Mouse (Mus musculus) kidney, postnatal 25 days (tissue): ENCODE data around the gene Pou3f1.
A peak's percentile ranks its signal among the peaks of the same experiment; 100 is the strongest.

Experiments
- DNase-seq, 2 experiments: peaks; one replicate each; pipeline ENCODE4 v3.0.0; 2021; ENCODE audit warnings: mixed read lengths in 2 of 2

Gene Pou3f1

GRCm38 (mm10) chr4:124656518-124656853 lies at the start of gene Pou3f1:
Gene Pou3f1, plus strand, starts transcription at chr4:124656807.
- DNase-seq, result no peak

GRCm38 (mm10) chr4:124607166-124607565 lies 49.4 kb upstream of the Pou3f1 start:
- DNase-seq, result no peak

GRCm38 (mm10) chr4:124610066-124610465 lies 46.5 kb upstream of the Pou3f1 start:
- no peak for DNase-seq

- no peak for DNase-seq
Observed at GRCm38 (mm10) chr4:124610703-124611102, 45.9 kb upstream of the Pou3f1 start, which contains the start of gene 3100002H09Rik. Gene 3100002H09Rik, minus strand, starts transcription at chr4:124610803.

DNA sequence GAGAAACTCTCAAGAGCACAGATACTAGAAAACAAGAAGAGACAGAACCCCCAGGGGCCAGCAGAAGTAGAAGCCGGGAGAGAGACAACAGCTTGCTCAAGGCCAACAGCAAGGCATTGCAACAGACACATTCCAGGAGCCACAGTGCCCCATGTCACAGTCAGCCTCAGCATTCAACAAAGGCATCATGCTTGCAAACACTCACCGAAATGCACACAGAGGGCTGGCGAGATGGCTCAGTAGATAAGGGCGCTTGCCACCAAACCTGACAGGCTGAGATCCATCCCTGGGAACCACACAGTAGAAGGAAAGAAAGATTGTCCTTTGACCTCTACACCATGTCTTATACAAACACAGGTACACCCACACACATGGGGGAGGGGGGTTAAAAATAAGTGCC lies 44.8 kb upstream of the Pou3f1 start:
- DNase-seq, result no peak

GRCm38 (mm10) chr4:124614189-124614588 lies 42.4 kb upstream of the Pou3f1 start:
- DNase-seq, result no peak

DNA sequence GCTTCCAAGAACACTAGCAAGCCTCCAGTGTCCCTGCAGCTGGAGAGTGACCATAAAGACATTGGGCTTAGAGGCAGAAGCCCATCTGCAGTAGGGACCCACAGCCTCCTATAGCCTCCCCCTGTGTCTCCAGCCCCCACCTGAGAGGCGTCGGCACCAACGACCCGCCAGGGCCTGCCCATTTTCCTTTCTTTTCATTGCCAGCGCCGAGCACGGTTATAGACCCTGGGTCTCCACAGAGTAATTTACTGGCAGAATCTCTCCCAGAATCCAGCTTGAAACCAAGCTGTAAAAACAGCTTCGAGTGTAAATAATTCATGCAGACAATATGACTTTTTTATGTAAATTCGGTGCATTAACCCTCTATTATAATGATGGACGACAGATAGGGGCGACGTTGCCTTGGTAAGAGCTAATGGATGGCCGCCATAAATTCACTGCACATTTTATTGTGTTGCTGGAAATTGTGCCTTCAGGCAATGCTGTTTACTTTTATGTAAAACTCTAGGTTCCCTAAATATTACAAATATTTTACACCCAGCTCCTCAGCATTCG lies 41.1 kb upstream of the Pou3f1 start:
- no peak for DNase-seq

DNA sequence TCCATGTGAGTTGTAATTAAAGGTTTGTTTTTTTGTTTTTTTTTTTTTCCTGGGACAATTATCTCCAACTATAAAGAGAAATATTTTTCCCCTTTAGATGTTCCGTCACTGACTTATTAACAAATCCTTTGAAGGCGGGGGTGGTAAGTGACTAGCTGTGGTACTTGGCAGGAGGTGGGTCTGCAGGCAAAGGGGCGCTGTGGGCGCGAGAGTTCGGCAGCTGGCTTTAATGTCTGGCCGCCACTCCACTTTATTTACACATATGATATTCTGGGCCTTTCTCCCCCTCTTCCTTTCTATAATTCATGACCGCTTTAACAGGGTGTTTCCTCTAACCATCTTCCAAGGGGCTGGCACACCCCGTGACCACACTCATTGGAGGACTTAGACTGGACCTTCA lies 40.6 kb upstream of the Pou3f1 start:
- no peak for DNase-seq

GRCm38 (mm10) chr4:124616636-124617035 lies 40.0 kb upstream of the Pou3f1 start:
- DNase-seq, result no peak

DNA sequence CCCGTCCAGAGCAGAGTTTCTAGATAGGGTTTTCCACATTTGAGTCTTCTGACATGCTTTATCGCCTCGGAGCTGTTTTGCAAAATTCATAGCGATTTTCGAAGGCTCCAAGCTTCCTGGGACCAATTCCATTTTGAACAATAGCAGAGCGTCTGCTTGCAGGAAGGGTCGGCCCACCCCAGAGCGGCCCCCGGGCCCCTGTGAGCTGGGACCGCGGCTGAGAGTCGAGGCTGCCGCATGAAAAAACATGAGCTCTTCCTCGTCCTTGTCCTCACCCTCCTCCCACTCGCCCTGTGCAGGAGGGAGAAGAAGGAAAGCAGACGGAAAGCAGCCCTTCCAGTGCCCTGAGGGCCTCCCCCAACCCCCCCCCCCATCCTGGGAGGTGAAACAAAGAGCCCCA lies 38.0 kb upstream of the Pou3f1 start:
- no peak for DNase-seq

GRCm38 (mm10) chr4:124621406-124621805 lies 35.2 kb upstream of the Pou3f1 start:
- DNase-seq, result no peak

- DNase-seq, result no peak
Observed at GRCm38 (mm10) chr4:124622566-124622965, 34.0 kb upstream of the Pou3f1 start.

- no peak for DNase-seq
Observed at GRCm38 (mm10) chr4:124624111-124624581, 32.5 kb upstream of the Pou3f1 start.

GRCm38 (mm10) chr4:124626836-124627235 lies 29.8 kb upstream of the Pou3f1 start:
- no peak for DNase-seq

DNA sequence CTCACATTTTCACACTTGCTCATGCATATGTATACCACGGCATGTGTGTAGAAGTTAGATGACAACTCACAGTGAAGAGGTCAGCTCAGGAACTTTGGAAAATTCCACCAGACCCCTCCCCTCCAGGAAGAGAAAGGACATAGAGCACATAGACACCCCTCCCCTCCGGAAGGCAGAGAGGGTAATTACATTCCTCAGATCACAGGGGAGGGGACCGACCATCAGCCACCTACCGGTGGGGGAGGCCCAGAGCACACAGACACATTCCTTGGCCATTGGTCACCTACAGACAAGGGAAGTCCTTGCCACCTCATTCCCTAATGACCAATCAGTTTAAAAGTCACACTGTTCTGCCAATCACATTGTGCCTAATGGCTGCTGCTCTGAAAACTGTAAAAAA lies 25.2 kb upstream of the Pou3f1 start:
- no peak for DNase-seq

DNA sequence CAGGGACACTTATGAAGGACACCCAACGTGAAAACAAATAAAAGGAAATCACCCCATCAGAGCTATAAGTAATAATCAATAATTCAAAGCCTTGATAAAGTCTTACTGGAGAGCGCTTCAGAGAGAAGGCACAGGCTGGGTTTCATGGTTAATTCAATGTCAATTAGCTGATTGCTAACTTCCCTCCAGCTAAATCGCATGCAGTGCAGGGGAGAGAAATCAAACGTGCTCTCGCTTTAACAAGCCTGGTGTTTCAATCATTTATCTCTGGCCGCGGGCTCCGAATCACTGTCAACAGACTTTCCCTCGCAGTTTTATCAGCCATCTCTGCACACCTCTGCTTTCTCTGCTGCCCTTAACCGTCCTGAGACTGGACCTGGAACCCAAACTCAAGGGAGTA lies 23.8 kb upstream of the Pou3f1 start:
- DNase-seq, result no peak

DNA sequence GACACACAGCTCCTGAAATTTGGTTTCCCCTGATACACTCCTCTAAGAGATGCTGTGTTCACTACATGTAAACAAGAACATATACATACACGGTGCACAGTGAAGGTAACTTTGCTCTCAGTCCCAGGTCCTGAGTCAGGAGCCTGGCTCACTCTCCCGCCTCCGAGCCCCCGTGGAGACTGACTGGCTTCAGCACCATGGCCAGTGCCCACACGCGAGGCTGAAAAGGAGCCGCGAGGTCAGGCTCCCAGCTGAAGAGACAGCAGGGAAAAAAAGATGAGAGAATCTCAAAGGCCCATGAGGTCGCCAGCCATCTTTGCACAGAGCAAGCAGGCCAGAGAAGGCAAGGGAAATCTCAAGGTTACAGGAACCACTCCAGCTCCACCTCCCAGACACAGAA lies 23.3 kb upstream of the Pou3f1 start:
- peak; percentile 63 to 65 for DNase-seq

DNA sequence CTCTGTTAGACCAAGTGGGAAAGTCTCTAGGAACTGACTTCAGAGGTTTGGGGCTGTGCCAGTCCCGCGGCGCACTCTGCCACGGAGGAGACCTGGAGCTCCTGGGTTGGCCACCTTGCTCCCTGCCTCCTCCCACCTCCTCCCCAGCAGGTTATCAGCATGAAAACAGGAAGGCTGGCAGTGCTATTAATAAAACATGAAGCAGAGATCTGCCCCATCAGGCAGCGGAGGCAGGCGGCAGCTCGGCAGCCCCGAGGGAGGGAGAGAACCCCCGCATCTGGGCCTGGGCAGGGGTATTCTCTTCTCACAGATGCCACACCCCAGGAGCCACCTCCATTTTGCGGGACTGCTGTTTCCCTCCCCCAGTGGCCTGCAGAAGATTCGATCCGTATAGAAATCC lies 16.9 kb upstream of the Pou3f1 start:
- DNase-seq, result no peak

- no peak for DNase-seq
Observed at GRCm38 (mm10) chr4:124643859-124644258, 12.7 kb upstream of the Pou3f1 start.

- peak in 1 of 2 experiments; percentile 20 for DNase-seq
Observed at GRCm38 (mm10) chr4:124644974-124645433, 11.6 kb upstream of the Pou3f1 start.

DNA sequence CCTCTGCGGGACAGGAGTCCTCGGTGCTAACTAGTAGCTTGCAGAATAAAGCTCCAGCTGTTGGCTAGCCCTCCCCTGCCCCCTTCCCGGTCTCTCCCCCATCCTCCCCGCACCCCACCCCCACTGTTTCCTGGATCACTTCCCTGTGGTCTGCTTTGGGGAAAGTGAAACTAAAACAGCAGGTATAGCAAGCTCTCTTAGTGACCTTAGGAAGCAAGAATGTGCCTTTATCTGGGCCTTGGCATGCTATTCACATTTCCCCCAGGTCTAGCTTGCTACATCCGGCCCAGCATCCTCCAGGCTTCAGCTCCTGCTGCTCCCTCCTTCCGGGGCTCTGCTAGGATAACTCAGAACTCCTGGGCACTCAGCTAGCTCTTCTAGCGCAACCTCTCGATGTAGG lies 10.0 kb upstream of the Pou3f1 start:
- peak in 1 of 2 experiments; percentile 26 for DNase-seq

DNA sequence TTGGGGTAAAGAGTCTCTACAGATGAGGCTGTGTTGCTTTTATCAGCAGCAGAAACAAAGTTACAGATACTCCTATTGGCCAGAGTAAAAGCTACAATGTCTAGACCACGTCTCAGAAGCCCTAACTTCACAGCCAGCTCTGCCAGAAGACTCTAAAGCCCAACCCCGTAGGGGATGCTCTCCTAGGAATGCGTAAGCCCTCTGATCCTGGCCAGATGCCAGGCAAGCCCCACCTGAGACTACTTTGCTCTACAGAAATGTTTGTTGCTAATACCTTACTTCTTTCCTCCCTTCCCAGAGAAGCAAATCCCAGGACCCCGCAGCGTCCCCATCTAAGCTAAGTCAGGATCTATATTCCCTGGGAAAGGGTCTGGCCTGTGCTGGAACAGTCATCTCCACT lies 8.7 kb upstream of the Pou3f1 start:
- DNase-seq, result no peak

- DNase-seq, result peak; percentile 50 to 82
Observed at GRCm38 (mm10) chr4:124652886-124653285, 3.7 kb upstream of the Pou3f1 start.

- DNase-seq, result peak; percentile 73 to 90
Observed at GRCm38 (mm10) chr4:124656854-124657650, 445 bp downstream of the Pou3f1 start.
